Mouse (Mus musculus) heart, adult 2 months (tissue): ENCODE measurements at regions not wholly inside any gene's neighbourhood (a gene's known extent, or its start where the extent isn't known, plus 50 kb on each side); places are given as distances from the start of the nearest gene placed in this dataset.

Experiments used
- CTCF ChIP-seq: fragments of 200-600 bp; IDR thresholded peaks from 2 replicates; pipeline ENCODE4 v1.8.1; 2022; ENCODE audit warnings: antibody characterized with exemption, mild to moderate bottlenecking, moderate library complexity
- POLR2A ChIP-seq: fragments of 200-500 bp; IDR thresholded peaks from 2 replicates; pipeline ENCODE4 v1.6.1; 2011; ENCODE audit warnings: mild to moderate bottlenecking, low read depth, low read length, control low read depth; ENCODE audit not compliant: insufficient read depth

- TF ChIP-seq CTCF (no peak), POLR2A (no peak)
Observed at GRCm38 (mm10) chr8:115874789-115875188, 167.2 kb upstream of the Maf start.
